Mouse (Mus musculus) ES-Bruce4 (cell line): ENCODE data around the gene Brd2.

Experiments
- CTCF ChIP-seq: IDR thresholded peaks from one replicate; pipeline ENCODE4 v1.8.1; 2011; ENCODE audit warnings: low read depth, low read length
- EP300 ChIP-seq: IDR thresholded peaks from 2 replicates; pipeline ENCODE4 v1.6.1; 2011; ENCODE audit warnings: low read depth, low read length; ENCODE audit not compliant: insufficient read depth
- POLR2A ChIP-seq: IDR thresholded peaks from one replicate; pipeline ENCODE4 v1.8.1; 2011; ENCODE audit warnings: low read length; ENCODE audit not compliant: insufficient read depth

DNA sequence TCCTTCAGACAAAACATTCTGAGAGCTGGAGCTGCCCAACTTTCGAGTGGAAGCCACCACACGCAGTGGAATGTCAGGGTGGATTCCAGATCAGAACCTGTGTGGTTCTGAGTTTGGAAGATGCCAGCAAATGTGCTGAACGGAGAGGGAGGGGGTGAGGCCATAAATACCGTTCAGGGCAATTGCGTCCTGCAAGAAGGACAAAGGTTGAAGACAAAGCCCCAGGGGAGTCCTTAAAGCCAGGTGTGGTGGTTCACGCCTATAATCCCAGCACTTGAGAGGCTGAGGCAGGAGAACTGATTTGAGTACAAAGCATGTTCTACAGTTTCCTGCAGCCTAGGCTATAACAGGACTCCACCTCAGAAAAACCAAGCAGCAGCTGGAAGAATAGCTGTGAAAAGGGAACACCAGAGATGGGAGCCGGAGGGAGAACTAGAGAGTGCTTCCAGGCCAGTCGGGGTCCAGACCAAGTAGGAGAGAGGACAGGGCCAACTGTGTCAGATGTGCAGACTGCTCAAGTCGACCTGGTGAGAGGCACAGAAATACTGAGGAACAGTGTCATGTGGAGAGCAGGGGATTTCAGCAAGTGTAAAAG, 4.5 kb upstream of the Brd2 start:
- TF ChIP-seq CTCF (no peak), POLR2A (no peak), EP300 (no peak)
